Mouse (Mus musculus) lung, postnatal 36 days (tissue): ENCODE results near the gene Neurod2.

Experiments used
- DNase-seq: peaks from one replicate; pipeline ENCODE4 v3.0.0; 2022; ENCODE audit warnings: mixed read lengths

Gene Neurod2

DNA sequence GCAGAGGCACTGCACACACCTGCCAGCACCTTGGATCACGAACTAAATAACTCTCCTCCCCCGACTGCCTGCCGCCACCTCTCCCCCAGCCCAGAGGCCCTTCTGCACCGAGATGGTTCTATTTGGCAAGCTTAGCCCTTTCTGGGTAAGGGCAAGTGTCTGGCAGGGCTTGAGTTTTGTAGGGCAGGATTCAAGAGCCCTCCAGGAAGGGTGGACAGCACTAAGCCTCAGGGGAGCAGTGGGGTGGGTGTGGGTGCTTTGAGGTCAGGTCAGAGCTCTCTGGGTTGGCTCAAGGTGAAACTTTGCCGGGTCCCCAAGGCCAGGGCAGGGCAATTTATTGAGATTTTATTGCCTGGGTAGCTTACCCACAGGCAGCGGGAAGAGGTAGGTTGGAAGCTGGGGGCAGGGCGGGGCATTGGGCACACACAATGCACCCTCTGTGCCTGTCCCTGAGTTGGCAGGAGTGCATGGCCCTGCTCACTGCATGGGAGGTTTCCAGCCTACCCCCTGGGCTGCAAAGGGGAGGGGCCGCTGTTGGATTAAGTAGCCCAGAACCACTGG lies 24.3 kb upstream of the Neurod2 start:
- peak; percentile 80 for DNase-seq

DNA sequence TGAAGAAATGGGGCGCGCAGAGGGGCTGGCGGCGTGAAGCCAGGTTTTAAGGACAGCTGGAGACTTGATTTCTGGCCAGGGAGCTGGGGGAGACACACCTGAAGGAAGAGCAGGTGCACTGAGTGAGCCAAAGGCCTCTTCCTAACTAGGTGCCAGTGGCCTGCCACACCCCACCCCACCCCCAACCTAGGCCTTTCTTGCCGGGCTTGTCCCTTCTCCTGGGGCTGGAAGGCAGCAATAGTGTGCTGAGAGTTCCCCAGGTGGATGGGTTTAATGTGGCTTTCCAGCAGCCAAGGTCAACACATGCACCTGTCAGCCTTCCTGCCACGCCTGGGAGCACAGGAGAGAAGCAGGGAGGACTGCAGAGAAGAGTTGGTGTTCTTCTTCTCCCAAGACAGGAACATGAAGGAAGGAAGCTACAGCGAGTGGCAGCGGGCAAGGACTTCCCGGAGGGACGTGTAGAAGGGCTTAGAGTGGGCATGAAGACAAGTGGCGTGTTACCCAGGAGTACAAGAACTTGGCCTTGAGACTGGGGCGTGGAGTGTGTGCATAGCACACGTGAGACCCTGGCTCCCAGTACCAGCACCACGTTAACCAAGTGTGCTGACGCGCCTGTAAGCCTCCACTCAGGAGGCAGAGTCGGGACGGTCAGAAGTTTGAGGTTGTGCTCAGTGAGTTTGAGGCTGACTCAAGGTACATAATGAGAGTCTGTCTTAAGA lies 23.0 kb upstream of the Neurod2 start:
- peak; percentile 72 for DNase-seq

DNA sequence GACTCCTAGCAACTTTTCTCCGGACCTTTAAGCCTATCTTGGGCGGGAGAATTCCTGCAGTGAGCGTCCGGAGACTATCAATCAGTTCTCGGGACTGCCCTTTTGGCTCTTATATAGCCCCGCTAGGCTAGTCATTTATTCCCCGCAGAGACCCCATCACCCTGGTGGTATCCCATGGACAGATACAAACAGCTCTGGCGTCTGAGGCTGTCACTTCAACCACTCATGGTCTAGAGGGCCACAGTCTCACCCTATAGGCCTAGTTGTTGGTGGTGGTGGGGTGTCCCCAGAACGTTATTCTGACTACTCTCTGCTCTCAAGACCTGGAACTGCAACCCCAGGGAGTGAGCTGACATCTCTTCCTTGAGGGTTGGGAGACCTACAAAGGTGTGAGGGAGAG lies 19.9 kb upstream of the Neurod2 start:
- DNase-seq, result no peak

DNA sequence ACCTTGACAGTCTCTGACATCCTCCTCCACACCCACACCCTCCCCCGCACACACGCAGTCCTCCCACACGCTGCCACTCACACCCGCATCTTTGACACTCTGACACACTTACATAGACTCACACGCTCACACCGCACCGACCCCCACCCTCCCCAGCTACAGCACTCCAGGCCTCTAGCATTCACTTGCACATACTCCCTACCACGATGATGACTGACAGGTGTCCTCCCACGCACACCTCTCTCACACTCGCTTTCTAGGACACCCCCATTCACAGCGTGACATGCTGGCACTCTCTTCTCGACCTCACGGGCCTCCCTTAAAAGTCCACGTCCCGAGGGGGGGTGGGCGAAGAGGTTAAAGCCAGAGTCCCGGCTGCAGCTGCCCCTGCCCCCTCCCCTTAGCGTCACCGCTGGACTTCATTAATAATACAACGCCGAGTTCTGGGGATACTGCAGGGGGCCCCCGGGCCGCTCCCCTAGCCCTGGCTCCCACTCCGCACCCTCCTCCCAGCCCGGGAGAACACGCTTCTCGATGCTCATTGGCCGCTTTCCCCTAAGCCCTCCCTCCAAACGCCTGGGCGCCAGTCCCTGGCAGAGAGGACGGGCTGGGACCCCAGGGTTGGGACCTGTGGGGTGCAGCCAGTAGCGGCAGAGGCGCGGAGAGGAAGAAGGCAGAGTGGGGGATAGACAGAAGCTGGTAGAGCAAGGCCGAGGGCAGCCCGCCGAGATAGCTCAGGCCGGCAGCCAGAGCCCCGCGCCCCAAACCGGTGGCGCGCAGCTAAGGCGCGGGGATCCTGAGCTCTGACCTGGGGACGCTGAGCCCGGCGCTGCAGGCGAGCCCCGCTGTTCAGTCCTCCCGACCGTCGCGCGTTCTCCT lies 18.9 kb upstream of the Neurod2 start, which contains the start of gene Ppp1r1b:
TSS of gene Ppp1r1b (plus strand) at position 322 of the 879 bp plus-strand sequence.
- peak; percentile 58 for DNase-seq

DNA sequence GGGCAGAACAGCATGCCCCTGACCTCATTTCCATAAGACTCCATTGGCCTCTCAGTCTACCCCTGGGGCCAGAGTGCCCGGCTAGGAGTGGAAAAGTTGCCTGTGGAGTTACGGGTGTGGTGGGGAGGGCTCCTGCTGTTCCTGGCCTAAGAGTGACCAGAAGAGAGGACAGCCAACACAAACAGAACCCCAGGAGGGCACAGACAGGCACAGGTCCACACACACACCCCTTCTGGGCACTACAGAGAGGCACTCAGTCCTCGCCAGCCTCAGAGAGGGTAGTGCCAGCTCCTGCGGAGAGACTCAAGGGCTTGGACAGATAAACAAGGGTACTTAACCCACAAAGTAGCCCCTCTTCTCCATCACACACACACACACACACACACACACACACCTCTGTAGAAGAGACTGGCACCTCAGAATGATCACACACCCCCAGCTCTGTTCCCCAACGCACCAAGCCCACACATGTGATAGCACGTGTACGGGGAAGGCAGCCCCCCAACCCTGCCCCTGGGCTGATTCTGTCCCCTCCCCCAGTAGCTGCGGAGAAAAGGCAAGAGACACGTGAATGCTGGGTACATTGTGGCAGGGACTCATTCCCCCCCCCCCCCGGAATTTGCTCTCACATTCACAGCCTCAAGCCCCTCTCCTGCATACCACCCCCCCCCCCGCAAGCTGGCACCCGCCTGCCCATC lies 18.1 kb upstream of the Neurod2 start:
- DNase-seq, result peak; percentile 62

DNA sequence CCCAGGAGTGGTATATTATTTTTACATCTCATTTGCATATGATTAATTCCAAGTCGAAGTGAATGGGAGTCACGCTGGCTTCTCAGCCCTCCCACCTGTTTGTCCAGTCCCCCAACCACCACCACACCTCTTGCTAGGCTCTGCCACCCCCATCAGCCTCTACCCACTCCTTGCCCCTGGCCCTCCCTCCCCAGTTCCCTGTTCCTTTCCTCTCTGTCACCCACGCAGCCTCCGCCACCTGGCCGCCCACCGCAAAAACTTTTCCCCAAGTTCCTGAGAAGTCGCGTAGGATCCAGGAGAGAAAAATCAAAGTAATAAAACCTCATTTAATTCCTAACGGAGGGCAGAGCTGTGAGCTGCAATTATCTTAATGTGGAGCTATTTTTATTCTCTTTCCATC lies 16.7 kb upstream of the Neurod2 start:
- DNase-seq, result no peak

DNA sequence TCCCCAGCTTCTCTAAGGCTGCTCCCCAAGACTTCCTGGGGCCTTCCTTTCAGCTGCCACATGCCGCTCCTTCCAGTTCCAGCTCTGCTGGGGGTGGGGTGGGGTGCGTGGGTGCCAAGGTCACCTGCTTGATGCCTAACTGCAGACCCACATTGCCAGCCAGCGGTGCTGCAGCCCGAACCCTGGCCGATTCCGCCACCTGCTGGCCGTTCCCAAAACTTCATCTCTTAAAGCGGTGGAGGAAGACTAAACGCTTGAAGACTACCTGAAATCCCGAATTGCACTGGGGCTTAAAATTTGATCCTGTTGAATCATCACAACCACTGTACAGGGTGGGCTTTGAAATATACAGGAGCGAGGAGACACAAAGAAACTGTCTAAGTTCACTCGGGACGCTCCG lies 15.8 kb upstream of the Neurod2 start:
- DNase-seq, result peak; percentile 85

DNA sequence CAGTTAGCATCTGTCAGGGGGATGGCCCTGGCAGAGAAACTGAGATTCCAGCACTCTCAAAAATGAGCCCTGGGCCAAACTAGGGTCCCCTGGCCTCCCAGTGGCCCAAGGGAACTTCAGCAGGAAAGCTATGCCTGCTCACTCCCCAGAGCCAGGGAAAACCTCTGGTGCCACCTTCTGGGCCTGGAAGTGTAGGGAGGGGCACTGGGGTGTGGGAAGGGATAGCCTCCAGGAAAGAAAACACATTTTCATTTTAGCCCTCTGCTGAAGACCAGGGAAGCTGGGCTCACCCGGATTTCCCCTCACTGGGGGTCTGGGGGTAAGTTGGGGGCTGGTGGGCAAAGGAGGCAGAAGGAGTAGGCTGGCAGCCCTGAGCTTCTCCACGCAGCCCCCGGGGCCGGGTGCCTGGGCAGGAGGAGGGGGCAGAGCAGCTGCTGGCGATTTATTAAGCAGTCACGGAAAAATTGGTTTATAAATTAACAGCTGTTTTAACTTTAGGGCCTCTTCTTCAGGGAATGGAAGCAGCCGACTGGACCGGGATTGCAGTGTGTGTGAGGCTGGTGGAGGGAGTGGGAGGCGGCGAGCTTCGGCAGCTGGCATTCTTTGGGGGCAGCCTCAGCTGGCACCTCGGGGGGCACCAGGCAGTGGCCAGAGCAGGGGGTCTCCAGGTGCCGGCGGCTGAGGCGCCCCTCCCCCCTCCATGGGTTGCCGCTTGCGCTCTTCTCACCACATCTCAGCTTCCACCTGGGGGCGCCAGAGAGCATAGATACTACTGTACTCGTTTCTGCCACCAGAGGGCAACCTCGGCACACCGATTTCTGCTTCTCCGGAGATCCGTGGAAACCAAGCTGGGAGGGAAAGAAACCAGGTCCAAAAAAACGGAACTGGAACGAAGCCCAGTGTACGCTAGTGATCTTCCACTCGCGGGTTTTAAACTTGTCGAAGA lies 12.8 kb upstream of the Neurod2 start:
- peak; percentile 96 for DNase-seq

DNA sequence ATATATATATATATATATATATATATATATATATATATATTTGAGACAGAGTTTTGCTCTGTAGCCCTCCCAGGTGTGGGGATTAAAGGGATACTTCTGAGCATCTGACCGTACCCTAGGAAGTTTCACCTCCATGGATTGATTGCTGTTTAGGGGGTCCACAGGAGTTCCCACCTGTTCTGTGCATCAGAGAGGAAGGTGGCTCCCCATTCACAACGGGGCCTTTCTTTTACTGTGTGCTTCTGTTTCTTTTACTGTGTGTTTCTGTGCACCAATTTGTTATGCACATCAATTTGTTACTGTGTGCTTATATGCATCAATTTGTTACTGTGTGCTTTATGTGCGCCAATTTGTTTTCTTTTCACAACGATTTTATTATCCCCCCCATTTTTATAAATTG lies 11.7 kb upstream of the Neurod2 start:
- no peak for DNase-seq

DNA sequence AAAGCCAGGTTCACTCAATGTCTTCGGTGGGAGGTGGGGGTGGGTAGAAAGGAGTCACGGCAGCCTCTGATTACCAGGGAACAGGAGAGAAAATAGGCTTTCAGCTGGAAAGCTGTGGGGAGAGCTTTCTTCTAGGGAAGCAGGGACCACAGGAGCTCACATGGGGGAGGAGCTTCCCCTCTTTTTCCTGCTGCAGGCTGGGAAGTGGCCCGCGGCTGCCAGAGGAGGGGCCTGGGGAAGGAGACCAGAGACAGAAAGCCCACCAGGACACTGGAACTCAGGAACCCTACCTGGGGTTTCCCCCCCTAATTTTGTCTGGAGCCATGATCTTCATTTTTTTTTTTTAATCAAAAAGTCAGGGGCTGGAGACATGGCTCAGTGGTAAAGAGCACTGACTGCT lies 11.1 kb upstream of the Neurod2 start:
- DNase-seq, result no peak

DNA sequence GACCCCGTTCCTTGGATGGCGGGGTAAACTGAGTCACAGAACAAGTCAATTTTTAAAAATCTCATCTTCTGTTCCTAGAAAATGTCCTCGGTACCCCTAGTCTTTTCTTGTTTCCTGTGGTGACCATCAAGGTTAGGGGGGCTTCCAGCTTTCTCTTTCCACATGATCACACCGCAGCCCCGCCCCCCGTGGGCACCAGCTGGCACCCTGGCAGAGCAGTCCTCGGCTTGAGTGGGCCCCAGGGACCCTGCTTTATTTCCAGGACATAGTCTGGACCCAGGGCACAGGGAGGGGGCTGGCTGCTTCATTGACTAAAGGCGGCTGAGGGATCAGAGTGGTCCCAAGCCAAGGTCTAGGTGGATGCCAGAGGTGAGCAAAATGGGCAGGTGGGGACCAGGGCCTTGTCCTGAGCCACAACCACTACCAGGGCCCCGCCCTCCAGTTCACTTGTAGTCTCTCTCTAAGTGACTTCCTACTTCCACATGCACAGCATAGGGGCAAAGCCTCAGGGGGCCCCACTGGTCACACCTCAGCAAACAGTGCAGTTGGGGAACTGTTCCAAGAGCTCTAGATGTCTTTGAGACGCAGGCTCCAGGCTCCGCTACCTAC lies 10.3 kb upstream of the Neurod2 start:
- no peak for DNase-seq

DNA sequence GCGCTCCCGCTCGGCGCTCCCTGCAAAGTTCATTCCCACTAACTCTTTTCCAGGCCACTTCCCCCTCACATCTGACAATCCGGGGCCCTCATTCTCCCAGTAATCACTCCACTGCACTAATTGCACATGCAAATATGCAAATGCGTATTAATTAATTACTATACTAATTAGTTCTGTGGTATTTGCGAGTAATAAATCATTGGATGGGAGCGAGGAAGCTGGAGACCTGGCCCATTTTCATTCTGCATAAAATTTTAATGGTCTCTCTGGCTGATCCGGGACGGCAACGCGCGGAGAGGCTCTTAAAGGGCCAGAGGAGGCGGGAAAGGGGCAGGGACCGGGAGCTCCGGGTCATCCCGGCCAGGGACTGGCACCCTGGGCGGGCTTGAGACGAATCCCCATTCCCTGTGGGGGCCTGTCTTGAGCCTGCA lies 9.6 kb upstream of the Neurod2 start:
- no peak for DNase-seq

DNA sequence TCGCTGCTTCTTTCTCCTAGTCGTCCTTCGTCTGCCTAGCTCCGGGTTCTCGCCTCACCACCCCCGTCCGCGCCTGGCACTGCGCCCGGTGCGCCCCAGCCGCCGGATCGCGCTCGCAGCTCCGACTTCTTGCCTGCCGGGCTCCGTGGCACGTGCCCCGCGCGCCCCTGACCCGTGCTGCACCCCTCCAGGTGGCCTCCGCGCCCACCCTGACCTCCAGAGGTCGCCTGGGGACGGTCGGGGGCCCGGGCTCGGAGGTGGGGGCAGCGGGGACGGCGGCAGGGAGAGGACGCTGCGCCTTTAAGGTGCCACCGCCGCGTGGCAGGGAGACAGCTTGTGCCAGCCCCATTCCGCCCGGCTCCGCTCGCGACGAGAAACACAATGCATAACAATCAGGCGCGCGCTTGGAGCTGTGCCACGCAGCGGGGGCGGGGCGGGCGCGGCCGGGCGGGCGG lies 9.1 kb upstream of the Neurod2 start:
- DNase-seq, result peak; percentile 52

DNA sequence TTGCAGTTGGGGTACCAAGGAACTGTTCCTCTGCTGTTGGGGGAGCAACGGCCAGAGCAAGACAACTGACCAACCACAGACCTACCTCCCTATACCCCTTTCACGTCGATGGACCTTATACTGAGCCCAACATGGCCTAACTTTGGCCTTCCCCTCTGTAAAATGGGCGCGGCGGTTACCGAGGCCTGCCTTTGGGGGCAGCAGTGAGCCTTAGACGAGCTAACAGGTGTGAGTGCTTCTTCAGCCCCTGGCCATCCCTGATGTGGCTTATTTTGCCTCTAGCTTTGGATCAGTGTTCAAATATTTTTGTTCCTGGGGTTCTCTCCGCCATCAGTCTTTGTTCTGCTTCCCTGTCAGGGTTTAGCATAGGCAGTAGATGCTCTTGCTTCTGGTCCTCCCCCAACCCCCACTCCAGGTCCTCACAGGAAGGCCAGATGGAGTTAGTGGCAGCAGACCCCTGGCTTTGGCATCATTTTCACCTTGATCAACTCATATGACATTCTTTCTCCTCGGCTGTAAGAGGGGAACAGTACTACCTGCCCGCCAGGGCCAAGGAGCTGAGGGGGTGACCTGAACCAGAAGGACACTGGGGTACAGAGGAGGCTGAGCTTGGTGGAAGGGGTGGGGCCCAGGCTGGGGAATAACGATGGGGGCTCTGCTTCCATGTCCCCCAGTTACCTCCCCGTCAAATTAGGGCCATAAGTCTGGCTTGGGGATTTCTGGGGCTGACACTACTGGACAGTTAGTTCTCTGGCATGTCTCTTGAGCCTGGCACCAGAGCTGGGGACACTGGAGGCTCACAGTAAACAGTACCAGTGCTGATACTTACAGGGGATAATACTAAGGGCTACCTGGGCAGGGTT lies 7.0 kb upstream of the Neurod2 start:
- DNase-seq, result peak; percentile 37

DNA sequence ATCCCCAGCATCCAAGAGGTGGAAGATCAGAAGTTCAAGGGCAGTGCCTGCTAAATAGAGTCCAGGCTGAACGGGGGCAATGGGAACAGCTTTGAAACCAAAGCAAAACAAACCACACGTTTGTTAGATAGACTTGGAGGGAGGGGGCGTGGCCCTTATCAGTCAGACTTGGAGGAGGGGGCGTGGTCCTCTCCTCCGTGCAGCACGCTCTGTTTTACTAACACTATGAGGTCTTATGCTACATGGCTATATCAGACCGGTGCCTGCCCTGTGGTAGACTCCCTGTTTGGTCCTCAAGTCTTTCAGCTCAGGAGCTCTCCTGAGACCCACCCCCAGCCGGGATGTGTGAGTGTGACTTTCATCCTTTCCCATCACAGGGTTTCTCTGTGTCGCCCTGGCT lies 5.8 kb upstream of the Neurod2 start:
- no peak for DNase-seq

DNA sequence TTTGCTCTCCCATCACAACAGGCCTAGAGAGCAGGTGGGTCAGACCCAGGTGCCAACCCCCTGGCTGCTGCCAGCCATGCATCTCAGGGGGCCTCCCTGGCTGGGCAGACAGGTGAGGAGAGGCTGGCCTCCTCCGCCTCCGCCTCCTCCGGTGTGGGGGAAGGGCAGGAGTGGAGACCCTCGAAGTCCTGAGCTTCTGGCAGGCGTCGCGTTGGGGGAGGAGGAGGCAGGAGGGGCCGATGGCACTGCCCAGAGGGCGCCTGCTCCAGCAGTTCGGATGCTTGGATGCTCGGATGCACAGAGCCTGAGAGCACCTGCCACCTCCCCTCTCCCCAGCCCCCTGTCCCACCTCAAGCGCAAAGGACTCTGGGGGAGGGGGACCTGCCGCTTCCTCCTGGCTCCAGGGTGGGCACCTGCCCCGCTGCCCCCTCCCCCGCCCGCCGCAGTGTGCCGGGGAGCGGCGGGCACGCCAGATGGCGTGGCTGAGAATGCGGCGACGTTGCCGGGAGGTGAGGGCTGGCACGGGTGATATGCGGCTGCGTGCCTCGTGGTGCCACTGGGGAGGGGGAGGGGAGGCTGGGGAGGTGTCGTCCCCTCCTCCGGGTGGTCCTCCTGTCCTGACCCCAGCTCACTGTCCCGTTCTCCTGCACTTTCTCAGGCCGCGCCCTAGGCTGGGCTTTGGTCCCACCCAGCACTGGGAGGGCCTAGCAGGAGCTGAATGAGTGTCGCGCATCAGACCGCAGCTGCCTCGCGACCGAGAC lies 4.7 kb upstream of the Neurod2 start:
- no peak for DNase-seq

DNA sequence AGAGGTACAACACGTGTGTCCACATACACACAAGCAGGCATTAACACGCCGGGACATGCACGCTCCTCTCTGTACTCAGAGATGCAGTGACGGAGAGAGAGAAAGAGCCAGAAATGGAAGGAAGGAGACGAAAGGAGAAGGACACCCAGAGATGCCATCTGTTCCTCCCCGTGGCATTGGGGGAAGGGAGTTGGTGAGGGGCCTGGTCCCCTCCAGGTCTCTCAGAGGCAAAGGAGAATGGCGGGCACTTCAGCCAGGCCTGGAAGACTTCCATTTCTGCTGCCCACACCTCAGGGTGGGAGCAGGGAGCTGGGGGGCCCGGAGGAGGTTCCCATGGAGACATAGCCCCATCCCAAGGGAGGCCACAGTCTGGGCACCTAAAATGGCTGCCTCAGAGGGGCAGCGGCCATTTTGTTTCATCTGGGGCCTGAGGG lies 3.8 kb upstream of the Neurod2 start:
- no peak for DNase-seq

DNA sequence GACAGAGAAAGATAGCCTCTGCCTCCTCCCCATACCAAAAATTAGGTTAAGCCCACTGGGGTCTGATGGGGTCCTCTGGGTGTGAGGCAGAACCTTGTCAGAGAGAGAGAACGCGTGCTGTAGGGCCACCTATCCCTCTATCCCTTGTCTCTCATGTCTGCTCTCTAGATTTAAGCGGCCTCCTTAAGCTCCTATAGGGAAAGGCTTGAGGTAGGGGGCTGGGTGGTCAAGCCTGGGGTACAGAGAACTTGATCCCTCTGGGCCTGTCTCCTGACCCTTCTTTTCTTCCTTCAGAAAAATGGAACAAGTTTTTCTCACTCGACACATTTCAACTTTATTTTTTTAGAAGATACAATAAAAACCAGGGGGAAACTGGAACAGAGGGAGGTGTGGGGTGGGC lies 3.4 kb upstream of the Neurod2 start:
- DNase-seq, result no peak

DNA sequence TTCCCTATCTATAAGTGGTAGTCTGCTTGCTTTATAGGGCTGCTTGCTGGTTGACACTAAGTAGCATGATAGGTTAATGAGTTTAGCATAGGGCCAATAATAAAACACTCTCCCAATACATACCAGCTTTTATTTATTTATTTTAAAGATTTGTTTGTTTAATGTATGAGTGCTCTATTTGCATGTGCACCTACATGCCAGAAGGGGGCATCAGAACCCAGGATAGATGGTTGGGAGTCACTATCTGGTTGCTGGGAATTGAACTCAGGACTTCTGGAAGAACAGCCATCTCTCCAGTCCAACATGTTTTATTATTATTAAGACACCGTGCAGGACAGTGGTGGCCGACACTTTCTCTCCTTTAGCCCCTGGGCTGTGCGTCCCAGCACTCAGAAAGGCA lies 2.7 kb upstream of the Neurod2 start:
- no peak for DNase-seq

DNA sequence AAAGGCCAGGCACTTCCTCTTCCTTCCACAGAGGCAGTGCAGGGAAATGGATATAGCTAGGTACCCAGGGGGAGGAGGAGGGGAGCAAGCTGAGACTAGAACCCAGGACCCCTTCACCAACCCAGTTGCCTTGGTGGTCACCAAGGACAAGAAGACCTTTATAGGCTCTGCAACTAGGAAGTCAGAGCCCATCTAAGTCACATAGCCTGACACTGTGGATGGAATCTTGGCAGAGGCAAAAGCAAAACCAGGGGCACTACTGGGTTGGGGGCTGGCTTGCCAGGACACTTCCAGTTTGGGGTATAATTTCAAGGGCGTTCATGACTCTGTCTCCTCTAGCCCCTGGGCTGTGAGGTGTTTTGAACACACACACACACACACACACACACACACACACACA lies 2.0 kb upstream of the Neurod2 start:
- DNase-seq, result no peak
